Mouse (Mus musculus): ENCODE results near the gene Pcdh8.

Gene Pcdh8

DNA sequence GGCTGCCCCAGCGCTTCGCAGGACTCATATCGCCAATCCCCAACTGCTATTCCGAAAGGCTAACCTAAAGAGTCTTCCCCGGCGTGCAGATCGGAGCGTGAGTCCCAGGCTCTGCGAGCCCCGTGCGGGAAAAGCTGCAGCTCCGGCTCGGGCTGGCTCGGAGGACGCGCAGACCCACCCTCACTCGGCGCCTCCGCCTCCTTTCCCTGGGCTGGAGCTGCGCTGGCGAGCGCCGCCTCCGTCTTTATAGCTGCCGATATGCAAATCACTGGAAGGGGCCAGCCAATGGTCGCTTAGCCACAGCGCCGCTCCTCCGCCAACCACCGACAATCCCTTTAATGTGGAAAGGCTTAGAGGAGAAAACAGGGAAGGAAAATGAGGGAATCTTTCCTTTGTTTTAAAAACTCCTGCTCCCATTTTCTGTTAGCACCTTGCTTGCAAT is at the start of gene Pcdh8:
Pcdh8 (minus strand) TSS at position 219 of the 442 bp plus-strand sequence.
- DNase-seq (ENCODE audit: low spot score), result peak; percentile 94

DNA sequence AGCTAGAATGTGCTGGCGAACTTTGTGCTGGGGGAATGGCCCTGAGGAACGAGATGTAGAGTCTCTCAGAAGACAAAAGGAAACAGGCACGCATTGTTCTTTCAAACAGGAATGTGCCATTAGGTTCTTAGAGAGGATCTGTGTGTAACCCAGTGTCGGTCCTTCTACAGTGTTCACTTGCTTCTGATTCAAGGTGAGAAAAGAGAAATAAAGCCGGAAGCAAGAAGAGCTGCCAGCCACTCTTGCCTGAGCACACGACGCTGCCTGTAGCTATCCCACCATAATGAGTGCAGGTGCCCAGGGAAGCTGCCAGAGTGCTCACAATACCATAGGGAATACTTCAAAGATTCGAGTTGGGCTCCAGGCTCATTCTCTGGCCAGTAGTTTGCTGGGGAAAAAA is 43.6 kb upstream of the Pcdh8 start:
- DNase-seq (ENCODE audit: low spot score), result no peak

DNA sequence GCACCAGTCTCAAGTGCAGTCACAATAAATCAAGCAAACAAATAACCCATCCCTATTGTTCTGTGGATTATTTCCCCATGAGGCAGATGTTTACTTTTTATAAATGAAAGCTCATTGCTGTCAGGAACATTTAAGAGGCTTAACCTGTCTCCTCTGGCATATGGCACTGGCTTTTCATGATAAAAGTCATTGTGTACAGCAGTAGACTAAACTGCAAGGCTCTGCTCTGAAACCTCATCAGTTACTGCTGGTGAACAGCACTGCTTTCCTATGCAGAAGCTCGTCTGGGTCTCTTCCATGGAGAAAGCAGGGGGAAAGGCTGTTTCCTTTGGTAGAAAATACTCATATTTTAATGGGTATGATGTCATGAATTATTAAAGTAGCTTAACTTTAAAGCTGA is 43.0 kb upstream of the Pcdh8 start:
- DNase-seq (ENCODE audit: low spot score), result no peak

DNA sequence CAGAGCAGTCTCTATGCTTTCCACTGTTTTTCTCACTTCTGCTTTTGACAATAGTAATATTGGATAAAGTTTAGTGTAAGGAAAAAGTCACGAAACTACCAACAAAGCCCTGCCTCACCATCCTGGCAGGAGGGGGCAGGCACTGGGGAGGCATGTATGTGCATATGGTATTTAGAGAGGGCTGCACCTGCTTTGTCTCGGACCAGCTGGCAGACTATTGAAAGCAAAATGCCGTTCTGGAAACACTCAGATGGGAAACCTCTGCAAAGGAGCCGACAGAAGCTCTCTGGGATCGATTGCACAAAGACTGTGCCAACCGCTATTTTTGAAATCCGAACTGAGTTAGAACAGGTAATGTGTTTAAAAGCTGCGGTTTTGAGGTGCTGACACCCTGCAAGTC is 22.1 kb upstream of the Pcdh8 start:
- no peak for DNase-seq (ENCODE audit: low spot score)

DNA sequence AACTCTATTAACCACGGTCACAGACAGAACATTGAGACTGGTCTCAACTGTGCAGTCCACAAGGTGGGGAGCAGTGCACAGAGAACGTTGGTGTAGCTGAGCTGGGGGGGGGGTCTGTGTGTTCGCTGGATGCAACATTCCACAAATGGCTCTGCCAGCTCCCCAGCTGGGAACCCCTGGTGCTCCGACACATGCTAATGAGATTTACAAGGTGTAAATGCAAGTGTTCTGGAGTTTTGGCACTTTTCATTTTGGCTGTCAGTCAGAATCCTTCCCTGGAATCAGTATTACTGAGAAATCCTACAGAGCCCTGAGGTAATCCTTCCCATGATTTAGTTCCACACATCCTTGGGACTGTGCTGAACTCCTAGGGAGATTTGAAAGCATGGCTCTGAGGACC is 18.4 kb upstream of the Pcdh8 start:
- no peak for DNase-seq (ENCODE audit: low spot score)

DNA sequence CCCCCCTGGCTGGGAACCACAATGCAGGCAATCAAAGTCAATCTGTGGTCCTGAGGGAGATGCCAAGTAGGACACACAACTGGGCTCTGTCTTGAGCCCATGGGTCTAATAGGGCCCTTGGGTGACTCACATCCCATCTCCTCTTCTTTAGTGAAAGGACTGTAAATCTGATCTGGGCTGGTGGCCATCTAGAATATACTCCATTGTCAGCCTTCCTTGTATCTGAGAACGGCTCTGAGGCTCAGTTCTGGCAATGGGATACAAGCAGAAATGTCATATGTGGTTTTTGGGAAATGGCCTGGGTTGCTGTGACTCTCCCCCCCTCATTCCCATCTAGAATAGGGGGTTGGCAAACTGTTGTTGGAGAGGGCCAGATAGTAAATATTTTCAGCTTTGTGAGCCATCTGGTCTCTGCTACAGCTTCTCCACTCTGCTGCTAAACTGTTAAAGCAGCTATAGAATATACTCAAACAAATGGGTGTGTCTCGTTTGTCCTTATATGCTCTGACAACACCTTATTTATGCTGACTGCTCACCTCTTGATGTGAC is 17.6 kb upstream of the Pcdh8 start:
- DNase-seq (ENCODE audit: low spot score), result no peak

DNA sequence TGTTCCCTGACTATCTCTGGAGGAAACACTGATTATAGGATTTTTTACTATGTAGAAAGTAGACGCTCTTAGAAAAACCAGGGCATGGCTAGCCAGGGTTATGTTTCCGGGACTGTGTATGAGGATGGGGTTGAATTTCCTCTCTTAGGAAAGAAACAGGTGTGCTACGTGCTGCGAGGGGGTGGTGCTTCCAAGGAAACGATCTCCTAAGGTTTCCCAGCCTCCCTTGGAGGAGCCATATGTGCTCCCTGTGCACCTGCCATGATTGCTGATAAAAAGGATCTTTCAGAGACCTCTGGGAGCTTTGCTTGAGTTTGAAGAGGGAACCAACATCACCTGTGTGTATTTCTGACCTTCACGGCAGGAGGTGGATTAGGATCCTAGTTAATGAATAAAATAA is 16.8 kb upstream of the Pcdh8 start:
- no peak for DNase-seq (ENCODE audit: low spot score)

DNA sequence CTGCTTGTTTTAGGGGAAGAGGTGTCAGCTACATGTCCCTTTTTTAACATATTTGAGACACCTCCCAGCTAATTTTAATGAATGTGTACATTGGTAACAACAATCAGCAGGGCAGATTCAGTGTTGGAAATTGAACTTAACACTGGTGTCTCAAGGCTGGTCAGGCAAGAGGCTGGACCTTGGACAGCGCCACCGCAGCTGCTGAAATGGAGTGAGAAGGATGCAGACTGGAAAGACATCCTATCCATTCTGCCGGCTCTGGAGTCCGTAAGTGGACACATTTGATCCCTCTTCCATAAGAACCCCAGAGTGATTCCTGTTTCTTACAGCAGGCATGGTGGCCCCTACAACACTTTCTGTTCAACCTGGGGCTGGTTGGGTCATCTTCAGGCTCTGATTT is 14.3 kb upstream of the Pcdh8 start:
- DNase-seq (ENCODE audit: low spot score), result peak; percentile 24

DNA sequence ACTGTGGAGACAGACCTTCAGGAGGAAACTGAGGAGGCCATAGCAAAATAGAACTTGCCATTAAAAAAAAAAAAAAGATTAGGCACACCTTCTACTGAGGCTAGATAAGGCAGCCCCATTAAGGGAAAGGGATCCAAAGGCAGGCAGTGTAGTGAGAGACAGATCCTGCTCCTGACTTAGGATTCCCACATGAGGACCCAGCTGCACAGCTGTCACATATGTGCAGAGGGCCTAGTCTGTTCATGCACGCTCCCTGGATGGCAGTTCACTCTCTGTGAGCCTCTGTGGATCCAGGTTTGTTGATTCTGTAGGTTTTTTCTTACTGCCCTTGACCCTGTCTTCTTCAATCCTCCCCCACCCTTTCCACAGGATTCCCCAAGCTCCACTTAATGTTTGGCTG is 9.8 kb upstream of the Pcdh8 start:
- DNase-seq (ENCODE audit: low spot score), result no peak

DNA sequence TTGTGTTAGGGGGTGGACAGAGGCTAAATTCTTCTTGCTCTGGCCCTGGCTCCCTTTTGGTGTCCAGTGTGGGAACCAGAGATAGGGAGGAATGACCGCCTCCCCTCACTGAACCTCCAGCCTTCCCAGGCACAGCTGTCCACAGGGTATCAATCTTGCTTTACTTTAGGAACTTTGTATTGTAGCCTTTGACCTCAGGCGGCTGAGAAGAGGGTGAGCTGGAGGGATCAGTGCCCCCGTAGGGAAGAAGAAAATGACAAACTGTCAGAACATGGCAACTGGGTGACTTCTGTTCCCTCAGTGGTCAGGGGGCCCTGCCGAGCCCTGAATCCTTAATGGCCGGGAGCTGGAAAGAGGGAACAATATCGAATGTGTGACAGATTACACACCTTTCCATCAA is 9.2 kb upstream of the Pcdh8 start:
- no peak for DNase-seq (ENCODE audit: low spot score)

DNA sequence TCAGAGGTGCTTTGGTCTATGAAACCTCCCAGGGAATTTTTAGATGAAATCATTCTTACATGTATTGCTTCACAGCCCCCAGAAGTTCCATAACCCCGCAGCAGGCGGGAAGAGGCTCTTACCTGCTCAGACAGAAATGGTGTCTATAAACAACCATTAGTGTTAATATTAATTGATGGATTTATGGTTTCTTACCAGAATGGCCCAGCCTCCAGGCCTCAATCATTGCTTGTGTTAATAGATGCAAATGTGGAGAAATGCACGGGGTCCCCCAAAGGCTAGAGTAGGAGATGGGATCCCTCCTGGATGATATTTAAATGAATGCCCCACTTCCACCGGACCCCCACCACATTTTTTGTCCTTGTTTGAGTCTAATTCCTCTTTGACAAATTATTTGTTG is 8.7 kb upstream of the Pcdh8 start:
- DNase-seq (ENCODE audit: low spot score), result no peak

DNA sequence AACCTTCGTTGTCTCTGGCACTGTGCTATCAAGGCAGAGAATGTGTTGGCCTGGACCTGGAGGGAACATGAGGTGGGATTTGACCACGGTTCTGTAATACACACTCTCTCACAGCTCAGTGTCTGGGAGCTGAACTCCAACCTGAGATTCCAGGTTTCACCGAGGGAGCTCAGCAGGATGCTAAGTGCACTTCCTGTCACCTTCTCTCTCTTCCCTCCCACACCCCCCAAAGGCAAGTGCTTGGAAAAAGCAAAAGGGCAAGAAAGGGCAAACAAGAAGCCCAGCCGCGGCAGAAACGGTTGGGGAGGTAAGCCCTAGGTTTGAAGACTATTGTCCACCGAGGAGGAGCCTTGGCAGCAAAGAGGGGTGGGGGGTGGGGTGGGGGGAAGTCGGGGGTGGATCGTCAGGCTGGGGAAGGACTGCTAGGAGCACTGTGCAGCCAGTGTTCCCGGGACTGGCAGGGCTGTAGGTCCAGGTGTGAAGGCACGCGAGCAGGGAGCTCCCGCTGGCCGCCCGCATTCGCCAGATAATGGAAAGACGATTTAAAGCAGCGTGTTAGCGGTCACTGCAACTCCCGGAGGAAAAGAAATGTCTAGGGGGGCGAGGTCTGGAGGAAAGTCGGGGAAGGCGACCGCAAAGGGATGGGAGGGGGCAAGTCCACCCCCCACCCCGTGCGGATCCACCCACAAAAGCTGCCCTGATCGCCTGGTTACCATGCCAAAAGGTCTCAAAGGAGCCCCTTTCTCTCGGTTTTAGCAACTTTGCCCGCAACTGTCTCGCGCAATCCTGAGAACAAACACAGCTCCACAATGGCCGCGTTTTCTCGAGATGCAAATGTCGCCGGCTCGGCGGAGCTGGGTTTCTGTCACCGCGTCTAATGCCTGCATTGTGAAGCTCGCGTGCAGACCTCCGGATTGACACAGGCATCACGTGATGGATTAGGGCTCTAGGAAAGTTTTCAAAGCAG is 2.6 kb upstream of the Pcdh8 start:
- DNase-seq (ENCODE audit: low spot score), result peak; percentile 69

DNA sequence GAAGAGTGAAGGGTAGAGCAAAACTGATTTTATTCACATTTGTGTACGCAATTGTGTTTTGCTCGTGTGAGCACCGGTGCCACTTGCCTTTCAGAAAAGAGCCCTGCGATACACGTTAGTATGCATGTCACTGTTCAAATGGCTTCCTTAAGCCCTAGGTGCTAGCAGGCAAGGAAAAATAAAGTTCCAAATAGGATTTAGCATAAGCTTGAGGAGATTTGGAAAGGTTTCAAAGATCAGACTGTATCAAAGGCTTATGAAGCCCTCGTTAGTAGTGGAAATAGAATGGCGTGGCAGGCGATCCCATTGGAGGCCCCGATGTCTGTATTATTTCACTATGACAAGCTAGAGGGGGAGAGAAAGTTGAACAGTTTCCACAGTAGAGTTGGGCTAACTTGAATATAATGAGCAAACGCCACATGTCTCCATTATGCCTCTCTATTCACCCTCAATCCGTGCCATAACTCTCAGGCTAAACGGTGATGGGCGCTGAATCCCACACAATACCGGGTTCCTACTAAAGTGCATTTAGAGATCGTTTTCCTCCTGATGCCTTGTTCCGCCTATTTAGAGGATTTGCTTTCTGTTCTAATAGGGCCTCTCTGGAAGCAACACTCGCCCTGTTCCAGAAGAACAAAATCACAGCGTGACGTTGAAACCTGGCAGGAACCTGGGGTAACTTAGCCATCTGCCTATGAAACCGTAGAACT is 845 bp upstream of the Pcdh8 start:
- peak; percentile 20 for DNase-seq (ENCODE audit: low spot score)

DNA sequence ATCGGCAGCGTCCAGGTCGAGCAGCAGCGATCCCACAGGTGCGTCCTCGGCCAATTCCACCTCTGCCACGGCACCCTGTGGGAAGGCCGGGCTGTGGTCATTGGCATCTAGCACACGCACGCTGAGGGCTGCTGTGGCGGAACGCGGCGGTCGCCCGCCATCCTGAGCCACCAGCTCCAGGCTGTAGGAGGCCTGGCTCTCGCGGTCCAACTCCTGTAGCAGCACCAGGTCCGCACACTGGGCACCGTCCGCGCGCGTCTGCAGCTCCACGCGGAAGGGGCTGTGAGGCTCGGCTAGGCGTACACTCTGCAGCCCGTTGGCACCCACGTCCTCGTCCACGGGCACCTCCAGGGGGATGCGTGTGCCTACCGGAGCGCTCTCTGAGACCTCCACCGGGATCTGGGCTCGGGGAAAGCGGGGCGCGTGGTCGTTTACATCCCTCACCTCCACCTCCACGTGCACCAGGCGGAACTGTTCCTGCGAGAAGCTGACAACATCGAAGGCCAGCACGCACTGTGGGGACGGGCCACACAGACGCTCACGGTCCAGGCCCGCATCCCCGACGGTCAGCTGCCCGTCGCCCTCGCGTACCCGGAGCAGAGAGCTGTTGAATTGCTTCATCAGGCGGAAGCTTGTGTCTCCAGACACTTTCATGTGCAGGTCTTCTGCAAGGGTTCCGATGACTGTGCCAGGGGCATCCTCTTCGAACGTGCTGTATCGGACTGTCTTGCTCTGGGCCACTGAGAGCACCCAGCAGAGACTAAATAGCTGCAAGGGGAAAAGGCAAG is 612 bp downstream of the Pcdh8 start:
- DNase-seq (ENCODE audit: low spot score), result peak; percentile 17

DNA sequence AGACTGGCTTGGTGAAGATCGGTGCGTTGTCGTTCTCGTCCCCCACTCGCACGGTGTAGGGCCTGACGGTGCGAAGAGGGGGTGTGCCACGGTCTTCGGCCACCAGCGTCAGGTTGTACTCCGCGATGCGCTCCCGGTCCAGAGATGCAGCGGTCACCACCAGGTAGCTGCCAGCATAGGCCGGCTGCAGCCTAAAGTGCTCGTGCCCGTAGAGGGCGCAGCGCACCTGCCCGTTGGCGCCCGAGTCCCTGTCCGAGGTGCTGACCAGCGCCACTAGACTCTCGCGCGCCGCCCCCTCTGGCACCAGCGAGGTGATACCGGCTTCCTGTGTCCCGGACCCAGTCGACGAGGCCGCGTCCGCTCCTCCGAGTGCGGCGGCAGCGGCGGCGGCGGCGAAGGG is 1.5 kb downstream of the Pcdh8 start:
- peak; percentile 84 for DNase-seq (ENCODE audit: low spot score)

DNA sequence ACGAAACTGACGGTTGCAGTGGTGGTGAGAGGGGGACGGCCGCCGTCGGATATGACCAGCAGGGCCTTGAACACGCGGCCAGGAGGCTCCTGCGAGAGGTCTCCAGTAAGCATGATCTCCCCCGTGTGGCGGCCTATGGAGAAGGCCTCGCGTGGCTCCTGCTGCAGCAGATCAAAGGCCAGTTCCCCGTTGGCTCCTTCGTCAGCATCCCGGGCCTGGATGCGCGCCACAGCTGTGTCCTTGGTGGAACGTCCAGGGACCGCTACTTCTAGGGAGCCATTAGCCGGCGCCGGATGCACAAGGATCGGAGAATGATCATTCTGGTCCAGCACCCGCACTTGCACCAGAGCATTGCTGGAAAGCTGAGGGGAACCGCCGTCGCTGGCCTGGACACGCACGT is 2.1 kb downstream of the Pcdh8 start:
- peak; percentile 57 for DNase-seq (ENCODE audit: low spot score)

DNA sequence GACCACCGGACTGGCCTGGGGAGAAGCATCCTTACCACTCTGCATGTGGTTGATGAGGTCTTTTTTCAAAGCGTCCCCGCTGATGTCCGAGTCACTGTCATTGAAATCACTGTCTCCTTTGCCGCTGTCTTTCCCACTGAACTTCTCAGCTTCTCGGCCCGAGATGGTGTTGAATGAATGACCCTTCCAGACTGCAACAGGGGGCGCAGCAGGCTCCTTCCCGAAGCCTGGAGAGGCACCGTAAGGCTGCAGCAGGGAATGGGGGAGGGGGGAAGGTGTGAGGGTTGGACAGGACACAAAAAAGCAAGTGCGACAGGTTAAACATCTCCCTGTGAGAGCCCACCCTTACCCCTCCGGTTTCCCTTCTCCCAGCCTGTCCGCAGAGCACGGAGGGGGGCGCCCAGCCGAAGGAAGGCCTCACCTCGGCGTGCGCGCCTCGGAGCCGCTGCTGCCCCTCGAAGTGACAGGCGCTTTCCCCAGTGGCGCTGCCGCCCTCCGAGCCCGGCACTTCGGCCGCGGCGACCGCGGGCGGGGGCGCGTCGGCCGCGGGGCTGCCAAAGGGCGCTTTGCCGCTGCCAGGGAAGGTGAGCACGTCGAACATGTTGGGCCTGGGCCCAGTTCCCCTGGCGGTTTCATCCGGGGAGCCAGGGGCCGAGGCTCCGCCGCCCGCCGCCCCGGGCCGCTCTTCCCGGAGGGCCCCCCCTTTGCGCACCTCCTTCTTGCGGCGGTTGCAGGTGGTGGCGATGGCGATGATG is 2.9 kb downstream of the Pcdh8 start:
- DNase-seq (ENCODE audit: low spot score), result peak; percentile 11

DNA sequence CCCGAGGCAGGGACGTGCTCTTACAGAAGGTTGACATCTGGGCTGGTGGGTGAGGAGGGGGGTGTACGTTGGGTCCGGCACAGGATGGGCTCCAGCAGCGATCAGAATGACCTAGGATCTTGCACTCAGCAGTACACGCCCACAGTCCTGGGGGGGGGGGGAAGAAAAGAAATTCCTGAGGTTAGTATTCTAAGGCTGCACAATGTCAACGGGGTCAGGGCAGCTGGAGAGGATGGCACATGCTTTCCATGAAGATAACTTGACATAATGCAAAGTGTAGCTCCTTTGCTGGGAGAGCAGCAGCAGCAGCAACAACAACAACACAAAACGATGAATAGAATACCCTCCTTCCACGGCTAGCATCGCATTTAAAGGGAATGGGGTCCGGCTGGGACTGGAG is 3.5 kb downstream of the Pcdh8 start:
- no peak for DNase-seq (ENCODE audit: low spot score)

DNA sequence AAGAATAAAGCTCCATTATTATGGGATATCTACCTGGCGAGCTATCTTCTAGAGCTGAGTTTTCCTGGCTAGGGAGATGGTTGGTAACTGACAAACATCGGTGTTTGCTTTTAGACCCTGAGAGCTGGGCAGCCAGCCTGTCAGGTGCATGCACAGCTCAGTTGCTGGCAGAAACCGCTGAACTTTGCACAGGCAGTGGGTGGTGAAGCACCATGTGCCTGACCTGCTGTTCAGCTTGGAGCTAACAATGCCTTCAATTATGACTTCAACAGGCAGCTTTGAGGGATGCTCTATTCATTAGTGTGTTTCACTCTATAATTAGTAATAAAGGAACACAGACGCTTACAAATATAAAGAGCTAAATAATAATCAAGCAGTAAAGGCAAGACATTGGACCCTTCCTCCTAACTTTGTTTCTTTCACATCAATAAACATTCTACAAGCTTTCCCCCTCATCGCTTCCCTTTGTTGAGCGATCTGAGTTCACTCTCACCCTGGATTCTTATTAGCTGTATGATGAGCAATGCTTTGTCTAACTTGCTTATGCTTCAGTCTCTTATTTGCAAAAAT is 5.8 kb downstream of the Pcdh8 start:
- peak; percentile 69 for DNase-seq (ENCODE audit: low spot score)

DNA sequence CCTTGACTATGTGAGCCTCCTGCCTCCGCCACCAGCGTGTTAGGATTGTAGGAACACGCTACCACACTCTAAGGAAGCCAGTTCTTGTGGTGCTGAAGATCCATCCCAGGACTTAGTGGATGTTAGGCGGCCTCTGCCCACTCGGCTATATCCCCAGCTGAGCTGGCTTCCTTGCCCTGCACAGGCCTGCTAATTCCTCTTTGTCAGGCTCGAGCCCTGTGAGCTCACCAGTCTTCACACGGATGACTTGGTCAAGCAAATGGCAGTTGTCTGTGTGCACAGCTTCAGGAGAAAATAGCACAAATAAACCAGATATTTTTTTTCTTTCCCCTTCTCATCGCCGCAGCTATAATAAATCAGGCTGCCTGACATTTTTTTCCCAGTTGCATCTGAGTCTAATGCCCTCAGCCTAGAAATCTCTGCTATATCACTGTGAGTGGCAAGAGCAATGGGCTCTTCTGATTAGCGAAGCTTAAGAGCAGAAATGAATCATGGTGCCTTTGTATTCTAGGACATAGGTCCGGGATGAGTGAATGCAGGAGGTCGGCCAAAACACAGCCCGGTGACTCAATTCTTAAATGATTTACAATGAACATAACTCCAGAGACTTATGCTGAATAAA is 16.4 kb downstream of the Pcdh8 start:
- DNase-seq (ENCODE audit: low spot score), result peak; percentile 64

DNA sequence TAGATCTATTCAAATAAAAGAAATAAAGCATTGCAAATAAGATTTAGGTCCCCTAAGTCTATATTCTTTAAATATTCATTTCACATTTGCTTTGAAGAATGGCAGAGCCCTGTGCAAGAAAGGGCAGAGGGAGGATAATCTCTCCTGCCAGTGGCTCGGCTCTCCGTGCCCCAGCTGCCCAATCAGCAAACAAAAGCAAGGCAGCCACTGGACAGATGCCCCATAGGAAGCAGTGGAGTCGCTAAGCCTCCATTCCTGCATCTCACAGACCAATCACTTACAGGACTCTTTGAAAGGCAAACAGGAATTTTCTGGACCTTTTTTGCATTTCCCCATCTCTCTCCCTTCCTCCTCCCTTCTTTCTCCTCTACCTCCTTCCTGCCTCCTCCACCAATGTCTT is 17.0 kb downstream of the Pcdh8 start:
- DNase-seq (ENCODE audit: low spot score), result peak; percentile 42
